Mouse (Mus musculus): ENCODE results near the gene Tapbp. TPM values are rescaled to one million over a fixed set of nuclear protein-coding genes. Genes with fewer than 3 reads are reported as not detected.

The Tapbp gene
- polyA plus RNA-seq, 1 experiment from 2014 or later, result 44.3 TPM

DNA sequence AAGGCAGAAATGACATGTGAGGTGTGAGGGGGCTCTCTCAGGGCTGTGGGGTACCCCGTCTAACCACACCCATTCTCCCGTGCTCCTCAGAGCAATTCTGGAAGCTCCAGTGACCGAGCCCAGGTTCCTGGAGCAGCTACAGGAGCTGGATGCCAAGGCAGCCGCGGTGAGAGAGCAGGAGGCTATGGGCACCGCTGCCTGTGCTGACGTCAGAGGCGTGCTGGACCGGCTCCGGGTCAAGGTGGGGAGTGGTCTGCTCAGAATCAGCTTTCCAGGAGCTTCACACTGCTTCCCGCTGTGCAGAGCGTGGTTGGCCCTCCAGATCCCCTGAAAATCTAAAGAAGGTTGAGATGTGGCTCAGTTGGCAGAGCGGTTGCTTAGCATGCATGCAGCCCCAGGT lies 43.4 kb downstream of the Tapbp start:
- H3K36me3 ChIP-seq, result peaks cover 43% of the 10 kb centered on the region
- no peak overlapping the region for H3K9ac ChIP-seq
- no peak for ATAC-seq (replicated peaks; ENCODE audit: insufficient number of reproducible peaks, insufficient read depth, low FRiP score, low read depth)
- peaks cover 12% of the 10 kb centered on the region for H3K4me1 ChIP-seq (replicated peaks)
- H3K4me3 ChIP-seq, result no peak overlapping the region
- H3K4me2 ChIP-seq, result no peak overlapping the region
- no peaks in the 10 kb centered on the region for H3K27me3 ChIP-seq
- WGBS, result 93% methylated on average over 13 of the region's 13 CpGs
- H3K27ac ChIP-seq, result no peak overlapping the region
- H3K9me3 ChIP-seq (replicated peaks), result no peaks in the 10 kb centered on the region

DNA sequence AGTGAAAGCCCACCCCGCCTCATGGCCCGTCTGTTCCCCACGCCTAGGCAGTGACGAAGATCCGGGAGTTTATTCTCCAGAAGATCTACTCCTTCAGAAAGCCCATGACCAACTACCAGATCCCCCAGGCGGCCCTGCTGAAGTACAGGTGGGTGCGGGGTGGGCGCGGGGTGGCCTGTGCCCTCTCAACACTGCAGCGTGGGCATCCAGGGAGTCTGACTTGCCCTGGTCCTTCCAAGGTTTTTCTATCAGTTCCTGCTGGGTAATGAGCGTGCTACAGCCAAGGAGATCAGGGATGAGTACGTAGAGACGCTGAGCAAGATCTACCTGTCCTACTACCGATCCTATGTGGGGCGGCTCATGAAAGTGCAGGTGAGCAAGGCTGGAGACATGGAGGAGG lies 44.2 kb downstream of the Tapbp start:
- Histone ChIP-seq H3K4me3 (no peak overlapping the region), H3K27ac (no peak overlapping the region), H3K9me3 (replicated peaks) (no peaks in the 10 kb centered on the region), H3K27me3 (no peaks in the 10 kb centered on the region), H3K9ac (no peak overlapping the region), H3K4me2 (no peak overlapping the region), H3K36me3 (peaks cover 45% of the 10 kb centered on the region), H3K4me1 (replicated peaks) (peaks cover 6% of the 10 kb centered on the region)
- ATAC-seq (replicated peaks; ENCODE audit: insufficient number of reproducible peaks, insufficient read depth, low FRiP score, low read depth), result no peak
- WGBS, result 88% methylated on average over 15 of the region's 15 CpGs

DNA sequence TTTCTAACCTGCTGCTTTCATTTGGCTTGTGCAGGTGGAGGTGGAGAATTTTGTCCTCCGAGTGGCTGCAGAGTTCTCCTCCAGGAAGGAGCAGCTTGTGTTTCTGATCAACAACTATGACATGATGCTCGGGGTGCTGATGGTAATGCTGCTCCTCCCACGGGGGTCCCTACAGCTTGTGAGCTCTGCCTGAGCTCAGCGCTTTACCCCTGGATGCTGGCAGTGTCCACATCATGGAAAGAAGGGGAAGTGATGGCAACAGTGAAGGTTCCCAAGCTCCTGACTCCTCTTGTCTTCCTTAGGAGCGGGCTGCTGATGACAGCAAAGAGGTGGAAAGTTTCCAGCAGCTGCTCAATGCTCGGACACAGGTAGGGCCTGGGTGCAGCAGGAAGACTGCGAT lies 47.2 kb downstream of the Tapbp start:
- Histone ChIP-seq H3K27me3 (no peaks in the 10 kb centered on the region), H3K9ac (no peak overlapping the region), H3K9me3 (replicated peaks) (no peaks in the 10 kb centered on the region), H3K27ac (no peak overlapping the region), H3K36me3 (peaks cover 53% of the 10 kb centered on the region), H3K4me3 (no peak overlapping the region), H3K4me2 (no peak overlapping the region), H3K4me1 (replicated peaks) (no peaks in the 10 kb centered on the region)
- 92% methylated on average over 7 of the region's 7 CpGs for WGBS
- ATAC-seq (replicated peaks; ENCODE audit: insufficient number of reproducible peaks, insufficient read depth, low FRiP score, low read depth), result no peak

DNA sequence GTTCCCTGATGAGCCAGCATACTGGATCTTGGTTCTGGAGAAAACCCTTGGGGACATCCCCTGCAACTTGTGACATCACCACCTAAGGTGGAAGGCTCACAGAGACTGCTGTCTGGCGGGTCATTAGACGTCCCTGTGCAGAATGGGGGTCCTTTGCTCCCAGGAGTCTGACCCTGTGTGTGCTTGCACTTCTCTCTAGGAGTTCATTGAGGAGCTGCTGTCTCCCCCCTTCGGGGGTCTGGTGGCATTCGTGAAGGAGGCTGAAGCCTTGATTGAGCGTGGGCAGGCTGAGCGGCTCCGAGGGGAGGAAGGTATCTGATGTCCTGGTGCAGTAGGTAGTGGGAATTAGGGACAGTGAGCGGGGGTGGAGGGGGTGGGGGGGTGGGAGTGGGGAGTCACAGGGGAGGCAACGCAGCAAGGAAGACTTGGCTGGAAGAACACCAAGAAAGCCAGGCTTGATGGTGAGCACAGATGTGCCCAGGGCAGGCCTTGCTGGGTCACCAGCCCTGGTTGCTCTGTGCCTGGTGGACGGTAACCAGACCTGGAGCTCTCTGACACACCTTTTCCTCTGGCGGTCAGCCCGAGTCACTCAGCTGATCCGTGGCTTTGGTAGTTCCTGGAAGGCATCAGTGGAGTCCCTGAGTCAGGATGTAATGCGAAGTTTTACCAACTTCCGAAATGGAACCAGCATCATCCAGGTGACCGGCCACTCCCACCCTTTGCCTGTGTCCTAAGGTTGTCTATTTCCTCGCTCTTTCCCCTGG lies 49.6 kb downstream of the Tapbp start:
- Histone ChIP-seq H3K9ac (no peak overlapping the region), H3K36me3 (peaks cover 36% of the 10 kb centered on the region), H3K9me3 (replicated peaks) (no peaks in the 10 kb centered on the region), H3K27ac (no peak overlapping the region), H3K4me3 (no peak overlapping the region), H3K4me2 (no peak overlapping the region), H3K4me1 (replicated peaks) (no peaks in the 10 kb centered on the region), H3K27me3 (no peaks in the 10 kb centered on the region)
- WGBS, result 88% methylated on average over 17 of the region's 17 CpGs
- ATAC-seq (replicated peaks; ENCODE audit: insufficient number of reproducible peaks, insufficient read depth, low FRiP score, low read depth), result no peak

DNA sequence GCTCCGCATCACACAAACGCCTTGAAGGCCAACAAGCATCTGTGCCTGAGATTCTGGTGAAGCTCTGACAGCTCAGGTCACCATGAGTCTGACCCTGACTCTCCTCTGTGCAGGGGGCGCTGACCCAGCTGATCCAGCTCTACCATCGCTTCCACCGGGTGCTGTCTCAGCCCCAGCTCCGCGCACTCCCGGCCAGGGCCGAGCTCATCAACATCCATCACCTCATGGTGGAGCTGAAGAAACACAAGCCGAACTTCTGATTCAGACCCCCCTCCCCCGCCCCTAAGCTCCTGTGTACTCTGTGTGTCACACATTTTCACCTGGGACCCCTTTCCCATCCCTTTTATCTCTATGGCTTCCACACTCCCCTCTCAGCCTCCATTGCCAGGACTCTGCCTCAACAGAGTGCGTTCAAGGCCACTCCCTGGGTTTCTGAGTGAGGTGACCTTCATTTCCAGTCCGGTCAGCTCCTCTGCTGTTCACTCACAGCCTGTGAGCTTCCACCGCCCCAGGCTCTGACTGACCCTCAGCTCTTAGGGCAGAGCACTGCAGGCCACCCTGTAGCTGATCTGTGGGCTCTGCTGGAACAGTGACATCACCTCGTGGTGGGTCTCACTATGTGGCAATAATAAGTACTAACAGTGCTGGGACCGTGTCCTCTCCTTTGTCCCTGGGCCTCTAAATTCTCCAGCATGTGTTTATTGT lies 50.3 kb downstream of the Tapbp start:
- no peak overlapping the region for H3K9ac ChIP-seq
- no peak overlapping the region for H3K27ac ChIP-seq
- no peak overlapping the region for H3K4me3 ChIP-seq
- peaks cover 29% of the 10 kb centered on the region for H3K36me3 ChIP-seq
- 0 out of 2 replicates have a peak, but pooled peaks cover 2% of the 10 kb centered on the region for H3K27me3 ChIP-seq
- no peak; the same call in 1 of the 2 replicates for ATAC-seq (replicated peaks; ENCODE audit: insufficient number of reproducible peaks, insufficient read depth, low FRiP score, low read depth)
- no peak overlapping the region for H3K4me2 ChIP-seq
- no peaks in the 10 kb centered on the region for H3K4me1 ChIP-seq (replicated peaks)
- no peaks in the 10 kb centered on the region for H3K9me3 ChIP-seq (replicated peaks)
- whole genome bisulfite sequencing, result 85% methylated on average over 16 of the region's 16 CpGs

DNA sequence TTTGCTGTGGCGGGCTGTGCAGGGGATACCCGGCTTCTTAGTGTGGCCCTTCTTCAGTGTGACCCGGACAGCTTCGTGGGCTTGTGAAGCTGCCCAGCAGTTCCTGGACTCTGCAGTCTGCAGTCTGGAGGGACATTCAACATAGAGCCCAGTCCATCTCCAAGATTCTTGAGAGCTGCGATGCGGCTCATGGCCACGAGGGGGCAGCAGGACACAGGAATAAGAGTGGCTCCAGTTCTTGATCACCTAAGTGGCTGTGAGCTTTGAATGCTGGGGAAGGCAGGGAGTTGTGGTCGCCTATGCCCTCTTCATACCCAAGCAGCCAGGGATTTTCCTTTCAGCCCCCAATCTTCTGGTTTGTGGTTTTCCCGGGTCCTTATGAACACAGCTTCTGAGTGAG lies 52.8 kb downstream of the Tapbp start:
- WGBS, result 0% methylated on average over 9 of the region's 9 CpGs
- peak; percentile 64; the same call in 1 of the 2 replicates for ATAC-seq (replicated peaks; ENCODE audit: insufficient number of reproducible peaks, insufficient read depth, low FRiP score, low read depth)

DNA sequence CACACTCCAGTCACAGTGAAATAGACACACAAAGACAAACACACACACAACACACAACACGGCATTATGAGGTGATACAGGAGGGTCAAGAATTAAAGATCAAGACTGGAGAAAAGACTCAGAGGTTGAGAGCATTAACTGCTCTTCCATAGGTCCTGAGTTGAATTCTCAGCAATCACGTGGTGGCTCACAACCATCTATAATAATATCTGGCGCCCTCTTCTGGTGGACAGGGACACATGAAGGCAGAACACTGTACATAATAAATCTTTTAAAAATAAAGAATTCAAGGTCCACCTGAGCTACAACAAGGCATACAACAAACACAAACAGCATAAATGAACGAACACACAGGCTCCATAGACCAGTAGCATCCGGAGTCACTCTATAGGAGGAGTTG lies 53.2 kb downstream of the Tapbp start:
- H3K36me3 ChIP-seq, result peaks cover 13% of the 10 kb centered on the region; the same call in 1 of the 2 replicates
- no peaks in the 10 kb centered on the region for H3K9me3 ChIP-seq (replicated peaks)
- ATAC-seq (replicated peaks; ENCODE audit: insufficient number of reproducible peaks, insufficient read depth, low FRiP score, low read depth), result no peak; the same call in 1 of the 2 replicates
- no peaks in the 10 kb centered on the region for H3K4me1 ChIP-seq (replicated peaks)
- H3K9ac ChIP-seq, result no peak overlapping the region
- no peak overlapping the region for H3K4me3 ChIP-seq
- H3K27ac ChIP-seq, result no peak overlapping the region
- WGBS, result 31% methylated on average over 5 of the region's 5 CpGs
- 0 out of 2 replicates have a peak, but pooled peaks cover 2% of the 10 kb centered on the region for H3K27me3 ChIP-seq
- H3K4me2 ChIP-seq, result no peak overlapping the region

More for the DNA sequence above, 52.8 kb downstream of the Tapbp start:
- Histone ChIP-seq H3K4me1 (replicated peaks) (no peaks in the 10 kb centered on the region), H3K36me3 (peaks cover 18% of the 10 kb centered on the region; the same call in 1 of the 2 replicates), H3K9ac (no peak overlapping the region), H3K4me2 (no peak overlapping the region), H3K27me3 (0 out of 2 replicates have a peak, but pooled peaks cover 2% of the 10 kb centered on the region), H3K27ac (no peak overlapping the region), H3K9me3 (replicated peaks) (no peaks in the 10 kb centered on the region), H3K4me3 (no peak overlapping the region)

DNA sequence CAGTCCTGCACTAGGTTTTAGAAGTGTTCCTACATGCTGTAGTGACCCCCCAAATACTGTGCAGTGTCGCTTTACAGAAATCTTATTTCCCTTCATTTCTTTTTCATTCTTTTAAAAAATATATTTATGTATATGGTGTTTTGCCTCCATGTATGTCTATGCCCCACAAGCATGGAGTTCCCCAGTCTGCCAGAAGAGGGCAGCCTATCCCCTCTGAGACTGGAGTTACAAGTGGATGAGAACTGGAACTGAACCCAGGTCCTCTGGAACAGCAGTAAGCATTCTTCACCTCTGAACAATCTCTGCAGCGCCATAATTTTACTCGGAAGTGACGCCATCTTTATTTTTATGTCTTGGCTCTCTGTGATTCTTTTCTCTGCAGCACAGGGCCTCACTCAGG lies 53.7 kb downstream of the Tapbp start:
- Histone ChIP-seq H3K9me3 (replicated peaks) (no peaks in the 10 kb centered on the region), H3K27me3 (peaks cover 6% of the 10 kb centered on the region; the same call in 1 of the 2 replicates), H3K9ac (no peak overlapping the region), H3K27ac (no peak overlapping the region), H3K36me3 (peaks cover 10% of the 10 kb centered on the region; the same call in 1 of the 2 replicates), H3K4me1 (replicated peaks) (no peaks in the 10 kb centered on the region), H3K4me2 (no peak overlapping the region), H3K4me3 (no peak overlapping the region)
- ATAC-seq (replicated peaks; ENCODE audit: insufficient number of reproducible peaks, insufficient read depth, low FRiP score, low read depth), result no peak
- 76% methylated on average over 4 of the region's 4 CpGs for WGBS

DNA sequence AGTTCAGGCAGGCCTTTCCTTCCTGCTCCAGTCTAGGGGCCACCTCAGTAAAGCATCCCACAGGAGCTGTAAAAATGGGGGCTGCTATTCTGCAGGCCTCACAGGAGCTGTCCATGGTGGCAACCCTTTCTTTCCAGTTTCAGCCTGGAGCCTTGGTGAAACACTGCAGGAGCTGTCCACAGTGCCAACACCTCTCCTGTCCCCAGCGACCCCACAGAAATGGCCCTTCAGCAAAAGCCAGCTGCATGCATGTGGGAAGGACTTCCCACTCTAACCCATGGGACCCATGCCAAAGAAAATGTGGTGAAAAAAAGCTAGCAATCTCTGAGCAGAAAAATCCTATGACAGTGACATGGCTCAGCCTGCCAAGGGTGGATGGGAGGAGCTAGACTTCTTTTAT lies 57.0 kb downstream of the Tapbp start:
- 6% methylated on average over 1 of the region's 1 CpGs for WGBS
- Histone ChIP-seq H3K4me1 (replicated peaks) (peaks cover under 1% of the 10 kb centered on the region; the same call in 1 of the 2 replicates), H3K9ac (no peak overlapping the region), H3K9me3 (replicated peaks) (no peaks in the 10 kb centered on the region), H3K4me3 (no peak overlapping the region), H3K36me3 (no peaks in the 10 kb centered on the region), H3K27ac (no peak overlapping the region), H3K27me3 (peaks cover 25% of the 10 kb centered on the region), H3K4me2 (no peak overlapping the region)
- ATAC-seq (replicated peaks; ENCODE audit: insufficient number of reproducible peaks, insufficient read depth, low FRiP score, low read depth), result no peak

DNA sequence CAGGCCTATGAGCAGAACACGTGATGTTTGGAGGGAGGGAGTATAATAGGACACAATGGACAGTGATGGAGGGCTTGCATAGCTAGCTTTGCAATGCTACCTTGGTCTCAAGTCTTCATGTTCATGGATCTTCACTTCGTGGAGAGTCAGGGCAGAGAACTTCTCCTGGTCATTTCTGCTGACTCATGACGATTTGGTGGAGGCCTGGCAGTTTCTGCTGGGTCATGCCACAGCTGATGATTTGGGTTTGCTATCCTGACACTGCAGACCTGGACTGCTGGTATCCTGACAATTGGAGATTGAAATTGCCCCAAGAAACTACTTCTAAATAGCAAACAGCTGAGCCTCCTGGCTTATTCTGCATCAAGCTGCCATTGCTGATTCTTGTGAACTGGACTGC lies 57.9 kb downstream of the Tapbp start:
- Histone ChIP-seq H3K4me2 (no peak overlapping the region), H3K9ac (no peak overlapping the region), H3K9me3 (replicated peaks) (no peaks in the 10 kb centered on the region), H3K4me3 (no peak overlapping the region), H3K27ac (no peak overlapping the region), H3K27me3 (peaks cover 34% of the 10 kb centered on the region), H3K4me1 (replicated peaks) (peaks cover 9% of the 10 kb centered on the region), H3K36me3 (no peaks in the 10 kb centered on the region)
- WGBS, result 58% methylated on average over 3 of the region's 3 CpGs
- no peak for ATAC-seq (replicated peaks; ENCODE audit: insufficient number of reproducible peaks, insufficient read depth, low FRiP score, low read depth)

DNA sequence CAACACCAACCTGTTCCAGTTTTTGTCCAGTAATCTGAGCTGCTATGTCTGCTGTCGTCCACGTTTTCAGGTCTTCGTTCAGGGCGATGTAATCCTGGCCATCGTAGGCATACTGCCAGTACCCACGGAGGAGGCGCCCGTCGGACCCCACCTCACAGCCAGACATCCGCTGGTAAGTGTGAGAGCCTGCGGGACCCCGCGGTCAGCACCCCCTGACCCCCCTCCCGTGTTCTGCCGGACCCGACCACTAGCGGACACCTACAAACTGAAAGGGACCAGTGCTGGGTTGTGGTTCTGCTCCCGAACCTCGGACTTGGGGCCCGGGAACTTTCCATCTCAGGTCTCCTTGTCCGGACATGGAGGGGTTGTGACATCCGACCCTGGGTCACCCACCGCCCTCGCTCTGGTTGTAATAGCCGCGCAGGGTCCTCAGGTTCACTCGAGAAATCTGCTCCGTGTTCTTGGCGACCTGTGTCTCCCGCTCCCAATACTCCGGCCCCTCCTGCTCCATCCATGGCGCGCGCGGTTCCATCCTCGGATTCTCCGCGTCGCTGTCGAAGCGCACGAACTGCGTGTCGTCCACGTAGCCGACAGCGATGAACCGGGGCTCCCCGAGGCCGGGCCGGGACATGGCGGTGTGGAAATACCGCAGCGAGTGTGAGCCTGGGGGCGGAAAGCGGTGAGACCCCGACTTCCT lies 62.3 kb downstream of the Tapbp start:
- WGBS, result 2% methylated on average over 57 of the region's 57 CpGs
- peaks cover 27% of the 10 kb centered on the region for H3K4me1 ChIP-seq (replicated peaks)
- H3K27ac ChIP-seq, result no peak overlapping the region
- no peak for ATAC-seq (replicated peaks; ENCODE audit: insufficient number of reproducible peaks, insufficient read depth, low FRiP score, low read depth)
- peaks cover 52% of the 10 kb centered on the region for H3K27me3 ChIP-seq
- no peaks in the 10 kb centered on the region for H3K36me3 ChIP-seq
- peak overlapping the region; percentile 25 for H3K9ac ChIP-seq
- H3K4me3 ChIP-seq, result peak overlapping the region; percentile 48
- H3K9me3 ChIP-seq (replicated peaks), result no peaks in the 10 kb centered on the region
- H3K4me2 ChIP-seq, result peak overlapping the region; percentile 74
